Mouse (Mus musculus): ENCODE measurements around the gene Gm8332.
A peak's percentile ranks its signal among the peaks of the same experiment; 100 is the strongest.
"Not testable (repeated sequence)": the region's sequence is repeated elsewhere in the genome, so short reads cannot be mapped to it uniquely, and the experiment has no call there.

The Gm8332 gene

GRCm38 (mm10) chr12:88250000-88250399 is at the start of gene Gm8332:
TSS of gene Gm8332 (minus strand) at chr12:88250100.
- not testable (repeated sequence) for DNase-seq

DNA sequence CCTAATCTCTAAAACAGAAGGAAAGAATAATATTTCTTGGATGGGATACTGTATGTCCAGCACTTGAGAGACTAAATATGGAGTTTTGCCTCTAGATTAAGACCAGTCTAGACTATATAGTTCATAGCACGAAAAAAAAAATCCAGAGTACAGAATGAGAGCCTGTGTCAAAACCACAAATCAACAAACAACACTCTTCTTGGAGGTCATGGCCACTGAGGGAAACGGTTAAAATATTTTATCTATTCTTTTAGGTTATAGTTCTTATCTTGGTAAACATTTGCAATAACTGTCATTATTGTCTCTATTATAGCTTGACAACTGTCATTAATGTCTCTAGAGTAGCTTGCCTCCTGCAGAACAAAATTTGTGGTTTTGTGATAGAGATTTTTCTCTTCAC is 47.3 kb upstream of the Gm8332 start:
- not testable (repeated sequence) for DNase-seq

DNA sequence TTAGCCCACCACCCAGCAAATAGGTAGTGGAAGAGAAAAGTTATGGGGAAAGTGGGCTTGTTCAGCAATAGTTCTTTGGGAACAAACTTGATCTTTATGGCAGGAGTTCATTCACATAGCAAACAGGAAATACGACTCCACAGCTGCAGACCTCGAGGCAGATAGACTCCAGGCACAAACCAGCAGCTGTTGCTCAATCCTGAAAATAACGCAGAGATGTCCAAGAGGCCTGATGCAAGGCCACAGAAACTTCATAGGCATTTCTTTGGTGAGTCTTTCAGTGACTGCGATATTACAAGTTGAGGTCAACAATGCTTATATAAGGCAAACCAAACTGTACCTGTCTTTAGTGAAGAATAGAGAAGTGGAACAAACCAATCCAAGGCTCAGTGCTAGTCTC is 43.2 kb upstream of the Gm8332 start:
- DNase-seq, result not testable (repeated sequence)

DNA sequence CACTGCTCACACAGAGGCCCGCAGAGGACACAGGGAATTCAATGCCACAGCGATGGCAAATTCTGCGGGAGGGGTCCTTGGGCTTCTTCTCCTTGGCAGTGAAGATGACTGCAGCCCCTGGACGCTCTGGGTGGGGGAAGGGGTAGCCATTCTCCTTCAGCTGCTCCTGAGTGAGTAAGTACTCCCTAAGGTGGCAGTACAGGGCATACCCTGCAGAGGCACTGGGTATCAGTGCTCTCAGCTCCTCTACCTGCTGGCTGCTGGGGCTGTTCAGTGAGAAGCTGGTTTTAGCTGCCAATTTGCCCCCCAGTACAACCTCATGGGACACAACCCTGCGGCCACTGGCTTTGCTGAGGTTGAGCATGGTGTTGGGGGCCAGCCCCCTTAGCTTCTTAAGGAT is 35.3 kb upstream of the Gm8332 start:
- DNase-seq, result not testable (repeated sequence)

- not testable (repeated sequence) for DNase-seq
Measured at GRCm38 (mm10) chr12:88274400-88274799, 24.5 kb upstream of the Gm8332 start, which contains the start of gene Gm5662. TSS of gene Gm5662 (minus strand) at chr12:88274500.

- DNase-seq, result peak; percentile 63
Measured at GRCm38 (mm10) chr12:88257241-88257640, 7.3 kb upstream of the Gm8332 start.

DNA sequence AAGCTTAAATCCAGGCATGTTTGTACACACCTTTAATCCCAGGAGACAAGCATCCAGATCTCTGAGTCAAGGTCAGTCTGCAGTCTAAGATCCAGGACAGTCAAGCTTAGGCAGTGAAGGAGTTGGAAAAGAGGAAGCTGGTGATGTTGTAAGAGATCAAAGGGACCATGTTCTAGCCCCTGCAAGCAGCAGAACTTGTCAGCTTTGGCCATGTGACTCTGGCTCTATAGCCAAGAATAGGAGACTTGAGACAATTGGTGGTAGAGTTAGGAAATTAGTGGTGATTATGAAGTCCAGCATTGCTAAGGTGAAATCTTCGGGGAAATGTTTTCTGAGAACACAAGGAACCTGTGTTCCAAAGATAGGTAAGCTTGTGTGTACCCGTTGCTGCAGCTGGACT is 6.0 kb upstream of the Gm8332 start:
- peak; percentile 69 for DNase-seq

DNA sequence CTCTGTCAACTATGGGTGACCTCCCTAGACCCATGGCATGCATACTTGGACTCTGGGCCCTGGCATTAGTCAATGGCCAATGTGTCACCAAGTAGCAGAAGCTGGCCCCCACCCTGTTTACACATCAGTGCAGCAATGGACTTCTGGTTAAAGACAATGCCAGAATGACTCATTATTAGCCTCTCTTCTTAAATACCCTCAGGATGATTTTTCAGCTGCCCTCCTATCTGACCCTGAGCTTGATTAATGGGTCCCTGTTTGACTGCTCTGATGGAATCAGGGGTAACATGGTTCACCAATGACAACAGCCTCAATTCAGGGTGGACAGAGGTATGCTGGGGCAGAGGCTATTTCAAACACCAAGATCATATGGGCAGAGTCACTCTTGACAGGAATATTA is 4.1 kb downstream of the Gm8332 start:
- DNase-seq, result peak; percentile 59

DNA sequence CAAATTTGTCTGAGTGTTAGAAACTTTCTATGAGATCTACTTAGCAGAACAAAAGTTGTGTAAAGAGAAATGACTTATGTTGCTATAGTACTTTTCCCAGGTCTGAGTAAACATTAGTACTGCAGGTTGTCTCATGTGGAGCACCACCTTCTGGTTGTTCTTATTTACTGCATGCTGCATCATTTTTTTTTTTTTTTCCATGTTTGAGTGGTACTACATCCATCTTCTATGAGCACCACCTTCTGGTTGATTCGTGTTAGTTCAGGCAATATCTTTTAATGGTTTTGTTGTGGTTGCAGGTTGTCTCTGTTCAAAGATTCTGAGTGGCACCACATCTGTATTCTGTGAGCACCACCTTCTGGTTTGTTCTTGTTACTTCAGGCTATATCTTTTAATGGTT is 7.0 kb downstream of the Gm8332 start:
- not testable (repeated sequence) for DNase-seq

- DNase-seq, result no peak
Measured at GRCm38 (mm10) chr12:88219445-88219844, 30.5 kb downstream of the Gm8332 start.

DNA sequence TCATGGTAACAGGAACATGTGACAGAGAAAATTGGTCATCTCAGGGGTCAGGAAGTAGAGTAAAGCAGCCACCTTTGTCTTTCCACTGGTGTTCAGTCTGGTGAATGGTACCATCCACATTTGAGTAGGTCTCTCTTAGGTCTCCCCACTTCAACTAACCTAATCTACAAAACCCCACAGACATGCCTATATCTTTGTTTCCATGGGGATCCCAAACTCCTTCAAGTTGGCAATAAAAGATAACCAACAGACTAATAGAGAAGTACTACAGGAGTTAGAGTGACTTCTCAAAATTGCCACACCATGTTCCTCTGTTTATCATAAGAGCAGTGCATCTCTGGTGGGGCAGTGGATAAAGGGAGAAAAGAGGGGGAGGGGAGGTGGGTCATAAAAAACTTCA is 31.8 kb downstream of the Gm8332 start:
- not testable (repeated sequence) for DNase-seq

- DNase-seq, result peak; percentile 85
Measured at GRCm38 (mm10) chr12:88214641-88215040, 35.3 kb downstream of the Gm8332 start.

- peak; percentile 70 for DNase-seq
Measured at GRCm38 (mm10) chr12:88211458-88211857, 38.4 kb downstream of the Gm8332 start.

DNA sequence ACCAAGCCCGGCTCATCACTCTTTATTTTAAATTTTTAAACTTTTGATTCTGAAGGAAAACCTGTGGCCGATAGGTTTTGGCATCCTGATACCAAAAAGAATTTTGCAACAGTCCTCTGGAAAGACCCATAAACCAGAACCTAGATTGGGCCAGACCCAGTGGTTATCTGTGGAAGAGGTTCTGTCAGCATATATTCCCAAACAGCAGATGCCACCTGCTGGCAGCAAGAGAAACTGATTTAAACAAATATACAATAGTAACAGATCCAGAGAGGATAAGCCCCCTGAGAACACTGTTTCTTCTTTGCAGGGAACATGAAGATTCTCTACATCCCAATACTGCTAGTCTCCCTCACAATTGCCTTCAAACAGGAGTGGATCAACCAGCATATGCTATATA is 47.0 kb downstream of the Gm8332 start:
- DNase-seq, result peak; percentile 66
